ENCODE assay signal across 9 mouse cellular contexts in genomic region chr16:33696811-33697575, GRCm38 (mm10). TPM values are rescaled to one million over a fixed set of nuclear protein-coding genes. Genes with fewer than 3 reads are reported as not detected.
A peak's percentile ranks its signal among the peaks of the same experiment; 100 is the strongest.
DNase-seq lines count a peak whose midpoint lies in the region; ATAC-seq lines count a peak whose summit lies in the region.
"Had no signal": no experiment of that assay in that cellular context is flagged by ENCODE, and none has a peak within 500 bp of the region (broad histone marks: within the 10 kb centered on the region; RNA-seq: fewer than 3 reads in every experiment).

No protein-coding gene starts in this region.

- 72% methylated on average over 13 of the region's 13 CpGs for WGBS in heart, embryonic 10.5 days
- WGBS in midbrain, embryonic 11.5 days, result 74% methylated on average over 13 of the region's 13 CpGs

- no peak for ATAC-seq in midbrain, embryonic 11.5 days (ENCODE audit: low FRiP score)
- ATAC-seq in megakaryocyte-erythroid progenitor cell, adult 5-6 weeks (replicated peaks; ENCODE audit: low FRiP score, low TSS enrichment, poor library complexity, severe bottlenecking), result no peak

- peak; percentile 40 for DNase-seq in kidney, adult 11 months
- DNase-seq in kidney, adult 8-10 months, result no peak
- DNase-seq in cerebellum, adult 9-10 months, result peak; percentile 70
- no peak for DNase-seq in heart, embryonic 10.5 days (ENCODE audit: low spot score)
- peak; percentile 48 for DNase-seq in kidney, adult 9 months
- DNase-seq in midbrain, embryonic 11.5 days (ENCODE audit: low spot score, missing footprints), result no peak
- no peak for DNase-seq in spleen, postnatal 10 days (ENCODE audit: low spot score in 2 of 2)

- no peaks in the 10 kb centered on the region for H3K27me3 ChIP-seq in heart, embryonic 10.5 days (ENCODE audit: insufficient read depth, poor library complexity, severe bottlenecking)
- H3K27me3 ChIP-seq in midbrain, embryonic 11.5 days (ENCODE audit: control insufficient read depth, insufficient read depth, low read length), result no peaks in the 10 kb centered on the region

- peak overlapping the region; percentile 36; the same call in 1 of the 2 replicates for H3K9ac ChIP-seq in midbrain, embryonic 11.5 days (ENCODE audit: low read length)

- no peak overlapping the region for H3K4me2 ChIP-seq in midbrain, embryonic 11.5 days

- peak overlapping the region; percentile 57 for H3K27ac ChIP-seq in heart, embryonic 10.5 days
- H3K27ac ChIP-seq in midbrain, embryonic 11.5 days (ENCODE audit: low read depth, low read length), result peak overlapping the region; percentile 57

- H3K36me3 ChIP-seq in heart, embryonic 10.5 days, result peaks cover 23% of the 10 kb centered on the region
- H3K36me3 ChIP-seq in midbrain, embryonic 11.5 days (ENCODE audit: control insufficient read depth, insufficient read depth, low read length), result peaks cover 4% of the 10 kb centered on the region; the same call in 1 of the 2 replicates

- peaks cover 66% of the 10 kb centered on the region for H3K4me1 ChIP-seq in heart, embryonic 10.5 days
- peaks cover 28% of the 10 kb centered on the region for H3K4me1 ChIP-seq in midbrain, embryonic 11.5 days (ENCODE audit: control insufficient read depth, insufficient read depth, low read length)

- no peak overlapping the region for H3K4me3 ChIP-seq in heart, embryonic 10.5 days
- no peak overlapping the region for H3K4me3 ChIP-seq in midbrain, embryonic 11.5 days (ENCODE audit: low read depth, low read length)
- H3K4me3 ChIP-seq: megakaryocyte, embryonic 14.5 days had no signal

- H3K9me3 ChIP-seq in heart, embryonic 10.5 days, result no peaks in the 10 kb centered on the region
- no peaks in the 10 kb centered on the region for H3K9me3 ChIP-seq in midbrain, embryonic 11.5 days (ENCODE audit: control insufficient read depth, low read length)
- H3K9me3 ChIP-seq: megakaryocyte, embryonic 14.5 days had no signal

RNA-seq across cellular contexts. Expression of gene Heg1, which starts 12.8 kb away (rescaled TPM):
- polyA plus RNA-seq in heart, embryonic 10.5 days (2016; fragmentation: Nextera tagmentation; extraction: Ambion mirVana), result 26.3 and 33.0 TPM in 2 replicates
- polyA plus RNA-seq in midbrain, embryonic 11.5 days (2014; fragmentation: Nextera tagmentation; extraction: Ambion mirVana), result 39.5 and 40.7 TPM in 2 replicates
- 54.2 and 70.0 TPM in 2 replicates for total RNA-seq in megakaryocyte-erythroid progenitor cell, adult 5-6 weeks (2014; fragmentation: Nextera tagmentation)
- 88.3 and 91.5 TPM in 2 replicates for total RNA-seq in megakaryocyte-erythroid progenitor cell, adult 5-6 weeks (2017)

Comparison
In these comparisons a context has a peak if more than half of its experiments do, and no peak if none do; other contexts are left out.
1. DNase-seq: peak in kidney, adult 11 months (single experiment), cerebellum, adult 9-10 months (single experiment) and kidney, adult 9 months (single experiment); none in kidney, adult 8-10 months (0 of 2), heart, embryonic 10.5 days (single experiment), midbrain, embryonic 11.5 days (single experiment) and spleen, postnatal 10 days (0 of 2).